Mouse (Mus musculus): ENCODE measurements around the gene Tufm.

- TF ChIP-seq CTCF (IDR thresholded peaks at IDR 0.05; ENCODE audit: low read depth) (no peak), EP300 (IDR thresholded peaks at IDR 0.05; ENCODE audit: low read depth) (no peak)
These were observed 21.7 kb upstream of the Tufm start for GRCm38 (mm10) chr7:126465246-126466030.
